ENCODE assay signal across 9 mouse cellular contexts in genomic region chr7:65073555-65073954, GRCm38 (mm10).
DNase-seq lines count a peak whose midpoint lies in the region; ATAC-seq and TF ChIP-seq lines count a peak whose summit lies in the region.
"Had no signal": no experiment of that assay in that cellular context is flagged by ENCODE, and none has a peak within 500 bp of the region (broad histone marks: within the 10 kb centered on the region; RNA-seq: fewer than 3 reads in every experiment).

No protein-coding gene starts in this region.

- peaks cover 3% of the 10 kb centered on the region for H3K4me1 ChIP-seq in heart, embryonic 10.5 days
- 0 out of 2 replicates have a peak, but pooled peaks cover 3% of the 10 kb centered on the region for H3K4me1 ChIP-seq in hindbrain, embryonic 14.5 days (replicated peaks; ENCODE audit: control insufficient read depth, insufficient read depth, low read length)
- peaks cover 5% of the 10 kb centered on the region for H3K4me1 ChIP-seq in olfactory bulb, adult 2 months (ENCODE audit: control insufficient read depth, insufficient read depth, low read length)
- H3K4me1 ChIP-seq: stomach, embryonic 15.5 days had no signal

- peak; percentile 77 for DNase-seq in heart, embryonic 10.5 days (ENCODE audit: low spot score)
- no peak for DNase-seq in heart, adult 8-10 months (ENCODE audit: low spot score)
- peak; percentile 56 to 63 for DNase-seq in adrenal gland, adult 18-20 months (ENCODE audit: low spot score in 2 of 2)
- peak; percentile 77 for DNase-seq in embryo, embryonic 11 days
- no peak for DNase-seq in hindbrain, embryonic 14.5 days (ENCODE audit: low spot score)
- DNase-seq in left cerebral cortex, postnatal 4 days = peak; percentile 84
- peak; percentile 84 for DNase-seq in thymus, postnatal 4 days

- no peak overlapping the region for H3K4me3 ChIP-seq in heart, embryonic 10.5 days
- H3K4me3 ChIP-seq in hindbrain, embryonic 14.5 days (replicated peaks; ENCODE audit: low read length) = no peak overlapping the region
- no peak overlapping the region for H3K4me3 ChIP-seq in olfactory bulb, adult 2 months (ENCODE audit: insufficient read depth, low read depth, low read length)
- H3K4me3 ChIP-seq: stomach, embryonic 15.5 days had no signal

- 37% methylated on average over 6 of the region's 6 CpGs for WGBS in heart, embryonic 10.5 days
- WGBS in hindbrain, embryonic 14.5 days = 28% methylated on average over 6 of the region's 6 CpGs
- 30% methylated on average over 6 of the region's 6 CpGs for WGBS in olfactory bulb, adult 2 months

- TF ChIP-seq POLR2A in olfactory bulb, adult 2 months (IDR thresholded peaks at IDR 0.05; ENCODE audit: insufficient read depth, low read depth, low read length) = no peak

- no peaks in the 10 kb centered on the region for H3K9me3 ChIP-seq in heart, embryonic 10.5 days
- H3K9me3 ChIP-seq in hindbrain, embryonic 14.5 days (ENCODE audit: control insufficient read depth, low read length) = no peaks in the 10 kb centered on the region
- H3K9me3 ChIP-seq: stomach, embryonic 15.5 days had no signal

- intact Hi-C loops in left cerebral cortex, postnatal 4 days (cut with DNase I) = no loop called here

- H3K36me3 ChIP-seq in heart, embryonic 10.5 days = no peaks in the 10 kb centered on the region
- H3K36me3 ChIP-seq in hindbrain, embryonic 14.5 days (replicated peaks; ENCODE audit: control insufficient read depth, insufficient read depth) = no peaks in the 10 kb centered on the region
- H3K36me3 ChIP-seq: stomach, embryonic 15.5 days had no signal

- no peaks in the 10 kb centered on the region for H3K27me3 ChIP-seq in heart, embryonic 10.5 days (ENCODE audit: insufficient read depth, poor library complexity, severe bottlenecking)
- H3K27me3 ChIP-seq in hindbrain, embryonic 14.5 days (ENCODE audit: control insufficient read depth, insufficient read depth, low read length) = no peaks in the 10 kb centered on the region
- H3K27me3 ChIP-seq: stomach, embryonic 15.5 days had no signal

- ATAC-seq in hindbrain, embryonic 14.5 days (ENCODE audit: low FRiP score) = peak; percentile 41

- peak; percentile 73 for TF ChIP-seq CTCF in olfactory bulb, adult 2 months (IDR thresholded peaks at IDR 0.05; ENCODE audit: insufficient read depth, low read depth, low read length)

- H3K9ac ChIP-seq in hindbrain, embryonic 14.5 days = no peak overlapping the region
- H3K9ac ChIP-seq: stomach, embryonic 15.5 days had no signal

- no peak overlapping the region for H3K27ac ChIP-seq in heart, embryonic 10.5 days
- H3K27ac ChIP-seq in hindbrain, embryonic 14.5 days = no peak overlapping the region
- no peak overlapping the region for H3K27ac ChIP-seq in olfactory bulb, adult 2 months (ENCODE audit: insufficient read depth, low read depth, low read length)
- H3K27ac ChIP-seq: stomach, embryonic 15.5 days had no signal

- no peak overlapping the region for H3K4me2 ChIP-seq in hindbrain, embryonic 14.5 days (replicated peaks)
- H3K4me2 ChIP-seq: stomach, embryonic 15.5 days had no signal

Comparison
In these comparisons a context has a peak if more than half of its experiments do, and no peak if none do; other contexts are left out.
1. DNase-seq: peak in heart, embryonic 10.5 days (single experiment), adrenal gland, adult 18-20 months (2 of 2), embryo, embryonic 11 days (single experiment), left cerebral cortex, postnatal 4 days (single experiment) and thymus, postnatal 4 days (single experiment); none in heart, adult 8-10 months (single experiment) and hindbrain, embryonic 14.5 days (single experiment).